Mouse (Mus musculus) kidney, adult 2 months (tissue): Measurements from ENCODE around the gene Spink2.

Experiments
- CTCF ChIP-seq: fragments of 200-500 bp; conservative IDR thresholded peaks from 2 replicates; pipeline ENCODE4 v1.5.1; 2011; ENCODE audit warnings: low read depth, mild to moderate bottlenecking, control low read depth, low read length, moderate library complexity, mixed read lengths; ENCODE audit not compliant: insufficient read depth, insufficient read length
- POLR2A ChIP-seq: fragments of 200-500 bp; IDR thresholded peaks from one replicate; pipeline ENCODE4 v1.6.1; 2011; ENCODE audit warnings: low read depth, low read length, control low read depth

- TF ChIP-seq CTCF (no peak), POLR2A (no peak)
Observed at GRCm38 (mm10) chr5:77162566-77162965, 48.7 kb downstream of the Spink2 start.
